Mouse (Mus musculus) heart, embryonic 12.5 days (tissue): ENCODE results near the gene Atp1b2. TPM values are rescaled to one million over a fixed set of nuclear protein-coding genes. Genes with fewer than 3 reads are reported as not detected.
A peak's percentile ranks its signal among the peaks of the same experiment; 100 is the strongest.

ENCODE experiments used
- ATAC-seq: fragments of 200-750 bp; cut with Nextera tagmentation; 2 replicates; pipeline ENCODE4 v1.8.0; 2017; ENCODE audit warnings: moderate TSS enrichment, moderate library complexity; ENCODE audit not compliant: insufficient number of reproducible peaks, low FRiP score
- H3K27ac ChIP-seq: fragments of 300-500 bp; sonication (generic); 2 replicates; pipeline ENCODE4 v1.5.1; 2016; ENCODE audit warnings: mild to moderate bottlenecking, moderate library complexity; ENCODE audit not compliant: poor library complexity, severe bottlenecking
- H3K27me3 ChIP-seq: fragments of 300-500 bp; sonication (generic); replicated peaks from 2 replicates; pipeline ENCODE4 v1.6.1; 2016; ENCODE audit warnings: mild to moderate bottlenecking, moderate library complexity
- H3K36me3 ChIP-seq: fragments of 300-500 bp; sonication (generic); 2 replicates; pipeline ENCODE4 v1.6.1; 2016; ENCODE audit warnings: mild to moderate bottlenecking, moderate library complexity
- H3K4me1 ChIP-seq: fragments of 300-500 bp; sonication (generic); replicated peaks from 2 replicates; pipeline ENCODE4 v1.6.1; 2016; ENCODE audit warnings: mild to moderate bottlenecking
- H3K4me2 ChIP-seq: fragments of 300-500 bp; sonication (generic); 2 replicates; pipeline ENCODE4 v1.6.1; 2016; ENCODE audit warnings: mild to moderate bottlenecking, moderate library complexity
- H3K4me3 ChIP-seq: fragments of 300-500 bp; sonication (generic); 2 replicates; pipeline ENCODE4 v1.5.1; 2016; ENCODE audit warnings: mild to moderate bottlenecking
- H3K9ac ChIP-seq: fragments of 300-500 bp; sonication (generic); 2 replicates; pipeline ENCODE4 v1.6.1; 2016; ENCODE audit warnings: mild to moderate bottlenecking, moderate library complexity
- H3K9me3 ChIP-seq: fragments of 300-500 bp; sonication (generic); replicated peaks from 2 replicates; pipeline ENCODE4 v1.6.1; 2016; ENCODE audit warnings: mild to moderate bottlenecking, moderate library complexity
- WGBS: fragments of 180-500 bp; shearing (Covaris S2); methylation state at CpG from one replicate; pipeline ENCODE4 v1.1.7; 2016; 5-methylcytosine and 5-hydroxymethylcytosine counted together
- polyA plus RNA-seq: library from polyadenylated mRNA; unstranded; fragments of >200 nt; fragmentation: Nextera tagmentation; extraction: Ambion mirVana; gene quantifications from 2 replicates; pipeline ENCODE4 v1.2.1, GENCODE M21; 2016

The Atp1b2 gene
- polyA plus RNA-seq, 1 experiment from 2014 or later = 30.9 TPM

DNA sequence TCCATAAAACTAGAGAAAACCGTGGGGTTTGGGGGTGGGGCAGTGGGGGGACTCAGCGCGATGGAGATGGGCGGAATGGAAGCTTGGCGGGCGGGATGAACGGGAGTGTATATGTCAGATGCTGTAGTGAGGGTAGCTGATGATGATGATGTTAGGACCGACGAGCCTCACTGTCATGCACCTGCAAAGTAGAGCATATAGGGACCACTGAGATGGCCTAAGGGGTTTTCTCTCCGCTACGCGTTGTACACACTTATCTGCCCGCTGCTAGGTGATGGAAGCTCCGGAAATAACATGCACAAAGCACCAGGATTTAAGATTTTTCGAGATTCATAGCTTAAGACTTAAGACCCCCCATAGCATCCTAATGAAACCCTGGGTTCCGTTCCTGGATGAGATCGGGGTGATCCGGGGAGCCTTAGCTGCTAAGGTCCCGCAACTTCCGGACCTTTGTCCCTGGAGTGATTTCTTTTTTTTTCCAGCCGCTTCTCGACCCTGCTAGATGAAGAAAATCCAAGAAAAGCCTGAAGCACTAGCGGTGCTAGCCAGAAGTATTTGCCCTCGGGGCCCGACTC is 25.1 kb downstream of the Atp1b2 start:
- peak overlapping the region; percentile 95 for H3K27ac ChIP-seq
- no peaks in the 10 kb centered on the region for H3K9me3 ChIP-seq
- peaks cover 39% of the 10 kb centered on the region for H3K4me1 ChIP-seq
- peaks cover 8% of the 10 kb centered on the region for H3K36me3 ChIP-seq
- H3K27me3 ChIP-seq = no peaks in the 10 kb centered on the region
- under 1% methylated on average over 25 of the region's 25 CpGs for WGBS
- peak overlapping the region; percentile 92 for H3K4me2 ChIP-seq
- H3K4me3 ChIP-seq = peak overlapping the region; percentile 92
- no peak for ATAC-seq
- H3K9ac ChIP-seq = peak overlapping the region; percentile 95

DNA sequence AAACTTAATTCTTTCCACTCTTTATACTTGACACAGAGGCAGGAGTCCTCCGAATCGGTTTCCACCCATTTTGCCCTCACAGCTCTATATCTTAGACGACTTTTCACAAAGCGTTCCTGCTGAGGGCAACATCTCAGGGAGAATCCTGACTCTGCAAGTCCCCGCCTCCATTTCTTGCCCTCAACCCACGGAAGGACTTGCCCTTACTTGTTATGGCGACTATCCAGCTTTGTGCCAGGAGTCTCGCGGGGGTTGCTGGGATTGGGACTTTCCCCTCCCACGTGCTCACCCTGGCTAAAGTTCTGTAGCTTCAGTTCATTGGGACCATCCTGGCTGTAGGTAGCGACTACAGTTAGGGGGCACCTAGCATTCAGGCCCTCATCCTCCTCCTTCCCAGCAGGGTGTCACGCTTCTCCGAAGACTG is 25.6 kb downstream of the Atp1b2 start, which contains the start of the genes Wrap53 and Trp53:
Wrap53 (minus strand) TSS at position 165 of the 424 bp plus-strand sequence.
Trp53 (plus strand) TSS at position 269 of the 424 bp plus-strand sequence.
- peak within 1 kb of the TSS; percentile 92 for H3K4me3 ChIP-seq
- H3K4me1 ChIP-seq = peaks cover 35% of the 10 kb centered on the region
- H3K27me3 ChIP-seq = no peaks in the 10 kb centered on the region
- H3K9ac ChIP-seq = peak within 1 kb of the TSS; percentile 95
- peaks cover 9% of the 10 kb centered on the region for H3K36me3 ChIP-seq
- peak within 1 kb of the TSS; percentile 92 for H3K4me2 ChIP-seq
- H3K27ac ChIP-seq = peak within 1 kb of the TSS; percentile 95
- no peaks in the 10 kb centered on the region for H3K9me3 ChIP-seq
- ATAC-seq = peak; percentile 70
- WGBS = 0% methylated on average over 13 of the region's 13 CpGs

DNA sequence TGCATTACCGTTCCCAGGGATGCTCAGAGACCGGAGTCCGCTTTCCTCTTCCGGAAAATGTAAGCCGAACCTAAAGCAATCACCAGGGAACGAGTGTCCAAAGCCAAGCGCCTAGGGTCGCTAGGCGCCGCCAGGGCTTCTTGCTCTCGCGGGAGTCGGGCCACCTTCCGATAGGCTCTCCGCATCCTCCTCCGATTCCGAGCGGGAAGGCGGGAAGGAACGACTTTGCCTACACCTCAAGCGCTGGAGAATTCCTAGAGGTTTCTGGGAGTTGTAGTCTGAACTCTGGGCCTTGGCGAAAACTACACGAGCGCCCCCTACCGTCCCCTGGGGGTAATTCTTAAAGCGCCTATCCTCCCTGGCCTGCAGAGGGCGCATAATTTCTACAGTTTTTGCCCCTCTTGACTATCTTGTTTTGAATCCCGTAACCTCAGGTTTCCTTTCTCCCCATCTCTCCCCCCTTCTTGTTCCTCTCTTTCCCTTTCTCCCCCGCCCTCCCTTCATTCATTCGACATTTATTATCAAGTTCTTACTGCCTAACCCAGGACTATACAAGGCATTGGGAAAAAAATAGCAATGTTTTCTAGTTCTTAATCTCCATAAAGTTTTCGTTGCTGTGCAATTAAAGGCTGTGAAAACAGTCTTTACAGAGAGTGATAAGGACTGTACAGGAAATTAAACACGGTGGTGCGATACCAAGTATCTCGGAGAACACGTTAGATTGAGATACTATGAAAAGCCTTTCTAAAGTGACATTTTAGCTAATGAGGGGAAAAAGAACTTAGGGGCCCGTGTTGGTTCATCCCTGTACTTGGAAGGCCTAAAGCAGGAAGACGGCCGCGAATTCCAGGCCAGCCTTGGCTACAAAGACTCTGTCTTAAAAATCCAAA is 26.4 kb downstream of the Atp1b2 start:
- peak overlapping the region; percentile 92 for H3K4me2 ChIP-seq
- H3K9me3 ChIP-seq = no peaks in the 10 kb centered on the region
- WGBS = 1% methylated on average over 39 of the region's 39 CpGs
- peak; percentile 84 for ATAC-seq
- H3K36me3 ChIP-seq = peaks cover 16% of the 10 kb centered on the region
- peak overlapping the region; percentile 95 for H3K9ac ChIP-seq
- H3K4me3 ChIP-seq = peak overlapping the region; percentile 92
- no peaks in the 10 kb centered on the region for H3K27me3 ChIP-seq
- H3K4me1 ChIP-seq = peaks cover 34% of the 10 kb centered on the region
- peak overlapping the region; percentile 95 for H3K27ac ChIP-seq

DNA sequence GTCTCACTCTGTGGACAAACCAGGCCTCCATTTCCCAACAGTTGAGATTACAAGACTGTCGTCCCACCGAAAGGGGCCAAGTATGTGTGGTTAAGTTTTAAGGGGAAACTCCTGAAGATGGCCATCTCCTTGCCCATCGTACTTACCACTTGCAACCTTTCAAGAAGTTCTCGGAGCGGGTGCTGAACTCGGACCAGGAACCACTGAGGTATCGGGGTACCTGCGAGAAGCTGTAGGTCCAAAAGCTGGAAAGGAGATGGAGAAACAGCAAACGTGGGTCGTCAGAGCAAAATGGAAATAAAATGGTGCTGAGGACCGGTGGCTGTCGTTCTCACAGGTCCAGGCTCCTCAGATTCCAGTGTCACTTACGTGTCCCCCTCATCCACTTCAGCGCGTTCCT is 27.4 kb downstream of the Atp1b2 start:
- ATAC-seq = no peak
- Histone ChIP-seq H3K4me1 (peaks cover 34% of the 10 kb centered on the region), H3K9me3 (no peaks in the 10 kb centered on the region), H3K27me3 (no peaks in the 10 kb centered on the region), H3K36me3 (peaks cover 21% of the 10 kb centered on the region; the same call in 1 of the 2 replicates), H3K27ac (no peak overlapping the region), H3K4me3 (peak overlapping the region; percentile 92), H3K4me2 (peak overlapping the region; percentile 92), H3K9ac (peak overlapping the region; percentile 86)
- 8% methylated on average over 15 of the region's 15 CpGs for WGBS

DNA sequence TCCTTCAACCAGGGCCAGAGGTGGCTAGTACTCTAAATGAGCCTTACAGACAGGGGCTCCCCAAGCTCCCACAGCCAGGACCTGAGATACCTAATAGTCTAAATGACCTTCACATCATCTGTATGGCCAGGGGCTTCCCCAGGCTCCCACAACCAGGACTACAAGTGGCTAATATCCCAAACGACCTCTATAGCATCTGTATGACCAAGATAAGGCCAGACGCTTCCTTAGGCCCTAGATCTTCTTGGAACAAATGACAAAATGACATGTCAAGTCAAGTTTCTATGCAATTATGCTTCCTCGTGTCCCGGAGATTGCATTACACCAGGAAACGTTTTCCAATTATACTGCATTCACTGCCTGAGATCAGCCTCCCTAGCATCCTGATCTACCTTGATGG is 29.4 kb downstream of the Atp1b2 start:
- Histone ChIP-seq H3K4me3 (no peak overlapping the region), H3K4me1 (peaks cover 24% of the 10 kb centered on the region), H3K36me3 (peaks cover 34% of the 10 kb centered on the region), H3K4me2 (no peak overlapping the region), H3K9me3 (no peaks in the 10 kb centered on the region), H3K9ac (no peak overlapping the region), H3K27me3 (no peaks in the 10 kb centered on the region), H3K27ac (no peak overlapping the region)
- no peak for ATAC-seq
- WGBS = 62% methylated on average over 5 of the region's 5 CpGs

DNA sequence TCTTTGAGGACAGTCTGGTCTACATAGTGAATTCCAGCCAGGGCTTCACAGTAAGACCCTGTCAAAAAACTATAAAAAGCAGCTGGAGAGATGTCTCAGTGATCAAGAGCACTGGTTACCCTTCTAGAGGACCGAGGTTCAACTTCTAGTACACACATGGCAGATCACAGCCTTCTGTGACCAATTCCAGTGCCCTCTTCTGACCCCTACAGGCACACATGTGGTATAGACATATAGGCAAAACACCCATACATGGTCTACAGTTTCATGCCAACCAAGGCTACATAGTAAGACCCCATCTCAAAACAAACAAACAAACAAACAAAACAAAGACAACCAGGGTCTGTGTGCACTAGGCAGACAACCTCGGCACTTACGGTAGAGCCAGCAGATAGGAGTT is 30.5 kb downstream of the Atp1b2 start:
- H3K9ac ChIP-seq = no peak overlapping the region
- no peaks in the 10 kb centered on the region for H3K27me3 ChIP-seq
- 57% methylated on average over 3 of the region's 3 CpGs for WGBS
- no peak overlapping the region for H3K27ac ChIP-seq
- H3K36me3 ChIP-seq = peaks cover 45% of the 10 kb centered on the region
- peaks cover 24% of the 10 kb centered on the region for H3K4me1 ChIP-seq
- no peaks in the 10 kb centered on the region for H3K9me3 ChIP-seq
- ATAC-seq = no peak
- H3K4me2 ChIP-seq = no peak overlapping the region
- no peak overlapping the region for H3K4me3 ChIP-seq

DNA sequence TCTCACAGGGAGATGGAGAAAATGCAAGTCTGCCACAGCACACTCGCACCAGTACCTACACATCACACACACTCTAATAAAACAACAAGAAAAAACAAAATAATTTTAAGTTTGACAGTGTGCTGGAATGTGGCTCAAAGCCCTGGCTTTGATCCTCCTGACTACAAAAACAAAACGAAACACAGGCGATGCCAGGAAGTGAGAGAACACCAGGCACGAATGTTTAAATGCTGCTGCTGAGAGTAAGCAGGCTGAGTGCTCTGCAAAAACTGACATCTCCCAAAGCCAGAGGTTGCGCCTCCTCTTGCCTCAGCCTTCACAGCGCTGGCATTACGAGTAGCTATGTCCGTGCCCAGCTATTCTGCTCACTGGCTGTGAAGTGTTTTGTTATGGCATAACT is 40.6 kb downstream of the Atp1b2 start:
- Histone ChIP-seq H3K36me3 (peaks cover 40% of the 10 kb centered on the region), H3K9me3 (no peaks in the 10 kb centered on the region), H3K4me3 (no peak overlapping the region), H3K9ac (no peak overlapping the region), H3K27ac (no peak overlapping the region), H3K4me1 (peaks cover 42% of the 10 kb centered on the region), H3K4me2 (no peak overlapping the region), H3K27me3 (no peaks in the 10 kb centered on the region)
- no peak for ATAC-seq
- WGBS = 72% methylated on average over 8 of the region's 8 CpGs

DNA sequence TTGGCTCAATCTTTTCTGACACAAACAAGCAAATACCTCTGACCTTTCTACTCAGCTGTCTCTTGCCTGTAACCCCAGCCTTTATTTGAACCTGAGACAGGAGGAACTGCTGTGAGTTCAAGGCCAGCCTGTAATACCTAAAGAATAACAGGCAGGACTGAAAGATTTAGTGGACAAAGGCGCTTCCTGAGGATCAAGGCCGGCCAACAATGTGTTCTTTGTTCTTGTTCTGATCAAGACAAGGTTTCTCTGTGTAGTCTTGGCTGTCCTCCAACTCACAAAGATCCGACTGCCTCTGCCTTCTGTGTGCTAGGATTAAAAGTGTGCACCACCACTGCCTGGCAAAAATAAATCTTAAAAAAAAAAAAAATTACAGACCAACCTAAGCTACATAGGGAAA is 41.4 kb downstream of the Atp1b2 start:
- H3K9ac ChIP-seq = no peak overlapping the region
- H3K36me3 ChIP-seq = peaks cover 34% of the 10 kb centered on the region
- peaks cover 45% of the 10 kb centered on the region for H3K4me1 ChIP-seq
- ATAC-seq = no peak
- H3K4me3 ChIP-seq = no peak overlapping the region
- no peak overlapping the region for H3K27ac ChIP-seq
- no peaks in the 10 kb centered on the region for H3K9me3 ChIP-seq
- no peaks in the 10 kb centered on the region for H3K27me3 ChIP-seq
- WGBS = 67% methylated on average over 3 of the region's 3 CpGs
- no peak overlapping the region for H3K4me2 ChIP-seq

DNA sequence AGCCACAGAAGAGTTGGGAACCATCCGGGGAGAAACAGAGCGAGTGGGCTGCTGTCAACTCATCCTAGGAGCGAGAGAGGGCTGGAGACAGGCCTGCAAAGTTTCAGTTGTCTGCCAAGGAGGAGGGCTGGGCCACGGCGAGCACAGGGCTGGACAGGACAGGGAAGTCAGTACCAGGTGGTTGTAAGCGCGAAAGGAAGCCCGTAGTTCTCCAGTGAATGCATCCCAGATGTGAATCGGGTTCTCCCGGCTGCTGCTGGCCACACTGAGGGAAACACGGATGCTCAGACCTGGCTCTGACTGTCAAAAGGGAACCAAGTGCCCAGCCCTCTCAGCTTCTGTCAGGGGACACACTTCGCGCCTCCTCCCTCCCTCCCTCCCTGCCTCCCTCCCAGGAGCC is 42.4 kb downstream of the Atp1b2 start:
- H3K27me3 ChIP-seq = no peaks in the 10 kb centered on the region
- WGBS = 46% methylated on average over 13 of the region's 13 CpGs
- peaks cover 56% of the 10 kb centered on the region for H3K4me1 ChIP-seq
- H3K9ac ChIP-seq = no peak overlapping the region
- no peaks in the 10 kb centered on the region for H3K9me3 ChIP-seq
- no peak for ATAC-seq
- H3K27ac ChIP-seq = no peak overlapping the region; the same call in 1 of the 2 replicates
- H3K4me2 ChIP-seq = peak overlapping the region; percentile 18; the same call in 1 of the 2 replicates
- no peak overlapping the region for H3K4me3 ChIP-seq
- peaks cover 34% of the 10 kb centered on the region for H3K36me3 ChIP-seq

DNA sequence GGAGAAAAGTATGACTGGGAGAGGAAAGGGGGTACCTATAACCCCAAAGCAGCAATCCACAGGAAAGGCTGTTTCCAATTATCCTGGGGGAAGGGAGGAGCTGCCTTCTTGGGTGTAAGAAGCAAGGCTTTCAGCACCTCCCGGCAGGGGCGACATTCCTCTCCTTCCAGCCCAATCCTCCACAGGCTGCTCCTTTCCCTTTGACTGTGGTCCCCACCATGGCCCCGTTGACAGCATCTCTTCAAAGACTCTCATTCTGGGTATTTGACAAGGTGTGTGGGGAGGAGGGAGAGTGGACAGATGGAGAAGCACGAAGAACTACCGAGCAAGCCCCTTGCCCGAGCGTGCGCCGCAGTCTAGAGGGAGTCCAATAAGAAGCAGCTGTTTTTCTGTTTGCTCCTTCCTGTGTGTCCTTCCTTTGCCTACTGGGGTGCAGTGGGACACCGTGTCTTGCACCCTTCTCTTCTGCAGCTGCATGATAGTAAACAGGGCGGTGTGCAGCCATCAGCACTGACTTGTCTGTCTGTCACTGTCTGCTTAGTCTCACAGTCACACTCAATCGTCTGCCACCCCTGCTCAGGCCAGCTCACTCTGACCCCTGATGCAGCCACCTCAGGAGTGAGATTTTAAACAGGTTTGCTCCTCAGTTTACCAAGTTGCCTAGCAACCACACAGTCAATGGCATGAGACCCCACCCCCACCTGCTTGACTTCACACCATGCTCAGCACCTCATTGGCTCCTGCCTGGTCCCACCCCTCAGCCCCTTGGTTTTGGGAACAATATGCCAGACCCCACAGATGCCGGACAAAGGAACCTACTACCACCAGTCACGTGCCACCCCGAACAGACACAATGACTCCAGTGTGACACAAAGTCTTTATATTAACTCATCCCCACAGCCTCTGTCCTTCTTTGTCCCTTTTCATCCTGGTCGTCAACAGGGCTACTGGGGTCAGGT is 44.6 kb downstream of the Atp1b2 start:
- Histone ChIP-seq H3K36me3 (peaks cover 32% of the 10 kb centered on the region), H3K27ac (peak overlapping the region; percentile 96), H3K9ac (peak overlapping the region; percentile 88), H3K27me3 (peaks cover 11% of the 10 kb centered on the region; the same call in 1 of the 2 replicates), H3K4me1 (peaks cover 73% of the 10 kb centered on the region), H3K9me3 (no peaks in the 10 kb centered on the region), H3K4me3 (peak overlapping the region; percentile 62), H3K4me2 (peak overlapping the region; percentile 86)
- peak; percentile 23 for ATAC-seq
- 16% methylated on average over 16 of the region's 16 CpGs for WGBS
